Mouse (Mus musculus): ENCODE results near the gene T.

GRCm38 (mm10) chr17:8390487-8390886, 43.7 kb upstream of the T start:
- no peak for TF ChIP-seq CTCF (IDR thresholded peaks at IDR 0.05; ENCODE audit: control insufficient read depth, insufficient read depth, insufficient replicate concordance, low read depth, low read length)
- TF ChIP-seq POLR2A (IDR thresholded peaks at IDR 0.05; ENCODE audit: control insufficient read depth, low read depth, low read length), result no peak
